Mouse (Mus musculus) forebrain, embryonic 10.5 days (tissue): Measurements from ENCODE around the gene Ifitm10. TPM values are rescaled to one million over a fixed set of nuclear protein-coding genes. Genes with fewer than 3 reads are reported as not detected.
"Not testable (repeated sequence)": the region's sequence is repeated elsewhere in the genome, so short reads cannot be mapped to it uniquely, and the experiment has no call there.

Experiments used
- DNase-seq: peaks from one replicate; pipeline ENCODE4 v3.0.0-alpha.2; 2017; ENCODE audit warnings: low spot score; ENCODE audit errors: extremely low spot score
- H3K27ac ChIP-seq: fragments of 300-500 bp; sonication (generic); 2 replicates; pipeline ENCODE4 v1.5.1; 2016; ENCODE audit warnings: mild to moderate bottlenecking
- H3K27me3 ChIP-seq: fragments of 300-500 bp; sonication (generic); 2 replicates; pipeline ENCODE4 v1.6.1; 2016; ENCODE audit warnings: mild to moderate bottlenecking; ENCODE audit not compliant: poor library complexity, severe bottlenecking
- H3K36me3 ChIP-seq: fragments of 300-500 bp; sonication (generic); replicated peaks from 2 replicates; pipeline ENCODE4 v1.6.1; 2016; ENCODE audit warnings: mild to moderate bottlenecking, moderate library complexity
- H3K4me1 ChIP-seq: fragments of 300-500 bp; sonication (generic); 2 replicates; pipeline ENCODE4 v1.6.1; 2016
- H3K4me3 ChIP-seq: fragments of 300-500 bp; sonication (generic); 2 replicates; pipeline ENCODE4 v1.5.1; 2016; ENCODE audit warnings: mild to moderate bottlenecking, moderate library complexity
- H3K9me3 ChIP-seq: fragments of 300-500 bp; sonication (generic); 2 replicates; pipeline ENCODE4 v1.6.1; 2016; ENCODE audit warnings: mild to moderate bottlenecking, moderate library complexity
- WGBS: fragments of 180-500 bp; shearing (Covaris S2); methylation state at CpG from one replicate; pipeline ENCODE4 v1.1.7; 2016; 5-methylcytosine and 5-hydroxymethylcytosine counted together
- polyA plus RNA-seq: library from polyadenylated mRNA; unstranded; fragments of >200 nt; fragmentation: Nextera tagmentation; extraction: Ambion mirVana; gene quantifications from 2 replicates; pipeline ENCODE4 v1.2.1, GENCODE M21; 2016

Ifitm10 gene
- polyA plus RNA-seq, 1 experiment from 2014 or later = 0.51 TPM

DNA sequence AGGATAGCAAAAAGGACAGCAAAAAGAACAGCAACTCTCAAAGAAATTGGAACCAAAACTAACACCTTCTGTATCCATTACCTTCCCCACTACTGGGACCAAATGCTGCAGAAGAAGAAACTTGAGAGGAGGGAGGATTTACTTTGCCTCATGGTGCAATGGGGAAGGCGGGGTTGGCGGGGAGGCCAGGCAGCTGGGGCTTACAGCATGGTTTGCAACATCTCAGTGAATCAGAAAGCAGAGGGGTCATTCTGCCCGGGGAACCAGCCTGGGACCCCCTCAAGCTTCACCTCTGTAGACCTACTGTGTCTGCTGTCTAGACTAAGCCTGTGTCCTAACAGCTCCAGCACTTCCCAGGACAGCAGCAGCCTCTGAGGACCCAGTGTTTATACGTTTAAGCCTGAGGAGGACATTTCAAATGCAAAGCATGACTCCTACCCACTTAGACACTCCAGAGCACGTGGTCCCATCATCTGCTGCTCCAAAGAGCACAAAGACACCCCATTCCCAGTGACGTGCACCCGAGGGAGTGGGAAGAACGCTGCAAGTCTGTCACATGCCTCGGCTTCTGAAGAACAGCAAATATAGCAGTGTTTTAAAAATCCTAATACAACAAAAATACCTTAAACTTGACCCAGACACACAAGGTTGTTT lies 24.1 kb downstream of the Ifitm10 start:
- 41% methylated on average over 9 of the region's 9 CpGs for WGBS
- DNase-seq = no peak
- H3K36me3 ChIP-seq = no peaks in the 10 kb centered on the region

GRCm38 (mm10) chr7:142347542-142347941 lies 26.0 kb downstream of the Ifitm10 start:
- no peak overlapping the region for H3K4me3 ChIP-seq
- 78% methylated on average over 4 of the region's 4 CpGs for WGBS
- H3K4me1 ChIP-seq = peaks cover 4% of the 10 kb centered on the region
- no peaks in the 10 kb centered on the region for H3K36me3 ChIP-seq
- DNase-seq = no peak
- H3K9me3 ChIP-seq = no peaks in the 10 kb centered on the region
- H3K27me3 ChIP-seq = no peaks in the 10 kb centered on the region
- no peak overlapping the region for H3K27ac ChIP-seq

More for the DNA sequence above, 24.1 kb downstream of the Ifitm10 start:
- H3K27me3 ChIP-seq = no peaks in the 10 kb centered on the region
- no peak overlapping the region for H3K4me3 ChIP-seq
- H3K9me3 ChIP-seq = no peaks in the 10 kb centered on the region
- peaks cover 4% of the 10 kb centered on the region for H3K4me1 ChIP-seq
- H3K27ac ChIP-seq = peak overlapping the region; percentile 54; the same call in 1 of the 2 replicates

DNA sequence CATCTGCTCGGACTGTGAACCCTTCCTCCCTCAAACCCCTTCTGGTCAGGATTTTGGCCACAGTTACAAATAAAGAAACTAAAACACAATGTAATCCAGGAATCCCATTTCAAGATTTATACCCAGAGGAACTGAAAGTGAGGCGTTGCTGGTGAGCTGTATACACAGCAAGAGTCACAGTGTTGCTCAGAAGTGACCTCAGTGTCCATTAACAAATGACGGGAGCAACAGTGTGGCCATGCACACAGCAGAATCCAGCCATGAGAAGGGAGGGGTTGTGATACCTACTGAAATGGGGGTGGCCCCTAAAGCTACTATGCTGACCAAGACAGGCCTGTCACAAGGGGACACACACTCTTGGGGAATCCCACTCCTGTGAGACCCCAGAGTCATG lies 31.3 kb downstream of the Ifitm10 start:
- H3K9me3 ChIP-seq = no peaks in the 10 kb centered on the region
- H3K27ac ChIP-seq = no peak overlapping the region
- no peak overlapping the region for H3K4me3 ChIP-seq
- H3K36me3 ChIP-seq = no peaks in the 10 kb centered on the region
- WGBS = 91% methylated on average over 3 of the region's 3 CpGs
- H3K27me3 ChIP-seq = no peaks in the 10 kb centered on the region
- H3K4me1 ChIP-seq = 0 out of 2 replicates have a peak, but pooled peaks cover 7% of the 10 kb centered on the region
- no peak for DNase-seq

DNA sequence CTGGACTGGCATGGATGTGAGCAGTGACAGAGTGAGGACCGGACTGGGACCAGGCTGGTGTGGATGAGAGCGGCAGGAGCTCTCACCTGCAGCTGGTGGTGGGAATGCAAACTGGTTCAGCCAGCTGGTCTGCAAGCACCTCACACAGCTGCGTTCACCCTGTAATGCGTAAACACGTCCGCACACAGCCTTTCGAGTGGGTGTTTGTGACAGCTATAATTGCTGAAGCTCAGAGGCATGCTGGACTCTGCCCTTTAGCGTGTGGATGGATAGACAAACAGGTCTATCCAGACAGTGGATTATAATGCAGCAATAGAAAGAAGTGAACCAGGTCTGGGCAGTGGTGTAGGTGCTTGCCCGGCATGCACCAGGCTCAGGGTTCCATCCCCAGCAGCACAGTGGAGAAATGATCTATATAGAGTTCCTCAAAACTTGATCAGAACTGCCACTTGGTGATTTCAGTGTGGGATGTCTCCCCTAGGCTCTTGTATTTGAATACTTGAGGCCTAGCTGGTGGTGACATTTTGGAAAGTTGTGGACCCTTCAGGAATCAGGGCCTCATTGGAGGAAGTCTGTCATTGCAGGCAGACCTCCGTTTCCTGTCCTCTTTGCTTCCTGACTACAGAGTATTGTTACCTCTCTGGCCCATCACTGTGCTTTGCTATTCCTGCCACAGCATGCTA lies 31.8 kb downstream of the Ifitm10 start:
- H3K36me3 ChIP-seq = no peaks in the 10 kb centered on the region
- no peaks in the 10 kb centered on the region for H3K9me3 ChIP-seq
- no peaks in the 10 kb centered on the region for H3K27me3 ChIP-seq
- H3K4me3 ChIP-seq = no peak overlapping the region
- H3K27ac ChIP-seq = no peak overlapping the region
- DNase-seq = no peak
- WGBS = 82% methylated on average over 10 of the region's 10 CpGs
- 0 out of 2 replicates have a peak, but pooled peaks cover 7% of the 10 kb centered on the region for H3K4me1 ChIP-seq

DNA sequence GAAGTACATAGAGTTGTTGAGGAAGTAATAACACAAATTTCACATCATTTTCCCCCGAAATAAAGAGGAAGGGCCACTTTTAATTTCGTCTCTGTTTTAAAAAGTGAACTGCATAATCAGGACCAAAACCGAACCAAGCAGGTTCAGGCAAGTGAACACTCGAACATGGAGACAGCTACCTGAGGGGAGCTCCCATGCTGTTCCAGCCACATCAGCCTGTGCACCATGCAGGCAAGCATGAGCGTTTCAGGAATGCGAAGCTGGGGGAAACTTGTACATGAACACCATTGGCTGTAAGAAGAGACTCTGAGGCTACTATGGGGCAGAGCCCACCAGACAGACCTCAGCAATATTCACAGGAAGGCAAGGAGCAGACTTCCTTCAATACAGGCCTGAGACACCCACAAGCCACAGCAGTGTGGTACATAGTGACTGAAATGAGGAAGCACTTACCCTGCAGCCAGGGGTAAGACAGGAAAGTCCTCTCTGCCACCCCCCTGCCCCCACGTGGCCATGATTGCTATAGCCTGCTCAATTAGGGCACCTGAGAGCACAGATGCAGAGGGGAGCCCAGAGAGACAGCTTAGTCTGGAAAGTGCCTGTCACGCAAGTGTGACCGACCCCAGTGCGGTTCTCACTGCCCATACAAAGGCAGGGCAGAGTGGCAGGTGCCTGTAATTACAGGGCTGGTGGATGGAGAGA lies 33.1 kb downstream of the Ifitm10 start:
- WGBS = 64% methylated on average over 10 of the region's 10 CpGs
- 0 out of 2 replicates have a peak, but pooled peaks cover 7% of the 10 kb centered on the region for H3K4me1 ChIP-seq
- no peak overlapping the region for H3K27ac ChIP-seq
- no peak for DNase-seq
- H3K9me3 ChIP-seq = no peaks in the 10 kb centered on the region
- H3K36me3 ChIP-seq = no peaks in the 10 kb centered on the region
- H3K4me3 ChIP-seq = no peak overlapping the region
- no peaks in the 10 kb centered on the region for H3K27me3 ChIP-seq

DNA sequence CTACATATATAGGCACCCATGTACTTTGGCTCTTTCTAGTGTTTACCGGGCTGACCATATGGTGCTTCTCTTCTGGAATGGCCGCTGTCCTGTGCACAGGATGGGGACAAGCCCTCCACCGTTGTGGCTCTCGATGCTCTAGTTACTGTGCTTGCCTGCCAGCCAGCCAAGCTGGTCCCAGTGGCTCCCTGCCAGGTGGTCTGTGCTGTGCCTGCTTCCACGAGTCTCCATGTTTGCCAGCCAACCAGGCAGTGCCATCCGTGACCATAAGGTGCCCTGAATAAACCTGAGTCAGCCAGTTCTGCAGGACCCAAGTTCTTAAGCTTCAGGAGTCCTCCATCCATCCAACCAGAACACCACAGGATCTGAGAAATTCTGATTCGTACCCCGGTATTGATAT lies 38.4 kb downstream of the Ifitm10 start:
- WGBS = 86% methylated on average over 8 of the region's 8 CpGs
- no peak overlapping the region for H3K4me3 ChIP-seq
- H3K4me1 ChIP-seq = 0 out of 2 replicates have a peak, but pooled peaks cover 5% of the 10 kb centered on the region
- H3K9me3 ChIP-seq = no peaks in the 10 kb centered on the region
- no peaks in the 10 kb centered on the region for H3K36me3 ChIP-seq
- no peak for DNase-seq
- H3K27ac ChIP-seq = 0 out of 2 replicates have a peak overlapping the region, but pooled peaks have one; percentile 44
- 0 out of 2 replicates have a peak, but pooled peaks cover 15% of the 10 kb centered on the region for H3K27me3 ChIP-seq

- no peaks in the 10 kb centered on the region for H3K36me3 ChIP-seq
- H3K27me3 ChIP-seq = 0 out of 2 replicates have a peak, but pooled peaks cover 15% of the 10 kb centered on the region
- 0 out of 2 replicates have a peak, but pooled peaks cover 5% of the 10 kb centered on the region for H3K4me1 ChIP-seq
- WGBS = 6% methylated on average over 3 of the region's 3 CpGs
- no peak overlapping the region for H3K4me3 ChIP-seq
- H3K9me3 ChIP-seq = no peaks in the 10 kb centered on the region
- H3K27ac ChIP-seq = peak overlapping the region; percentile 44; the same call in 1 of the 2 replicates
- peak; percentile 91 for DNase-seq
Observed at GRCm38 (mm10) chr7:142334246-142334645, 39.3 kb downstream of the Ifitm10 start.

- 72% methylated on average over 5 of the region's 9 CpGs for WGBS
- H3K27me3 ChIP-seq = 0 out of 2 replicates have a peak, but pooled peaks cover 15% of the 10 kb centered on the region
- H3K4me3 ChIP-seq, DNase-seq, H3K9me3 ChIP-seq, H3K36me3 ChIP-seq: not testable (repeated sequence)
- peaks cover 11% of the 10 kb centered on the region; the same call in 1 of the 2 replicates for H3K4me1 ChIP-seq
- peak overlapping the region; percentile 44; the same call in 1 of the 2 replicates for H3K27ac ChIP-seq
Observed at GRCm38 (mm10) chr7:142332741-142333140, 40.8 kb downstream of the Ifitm10 start.

- DNase-seq = no peak
- no peaks in the 10 kb centered on the region for H3K36me3 ChIP-seq
- 84% methylated on average over 4 of the region's 4 CpGs for WGBS
- 0 out of 2 replicates have a peak, but pooled peaks cover 15% of the 10 kb centered on the region for H3K27me3 ChIP-seq
- H3K9me3 ChIP-seq = no peaks in the 10 kb centered on the region
- peaks cover 11% of the 10 kb centered on the region; the same call in 1 of the 2 replicates for H3K4me1 ChIP-seq
- no peak overlapping the region for H3K27ac ChIP-seq
- H3K4me3 ChIP-seq = no peak overlapping the region
Observed at GRCm38 (mm10) chr7:142331281-142331680, 42.3 kb downstream of the Ifitm10 start.

DNA sequence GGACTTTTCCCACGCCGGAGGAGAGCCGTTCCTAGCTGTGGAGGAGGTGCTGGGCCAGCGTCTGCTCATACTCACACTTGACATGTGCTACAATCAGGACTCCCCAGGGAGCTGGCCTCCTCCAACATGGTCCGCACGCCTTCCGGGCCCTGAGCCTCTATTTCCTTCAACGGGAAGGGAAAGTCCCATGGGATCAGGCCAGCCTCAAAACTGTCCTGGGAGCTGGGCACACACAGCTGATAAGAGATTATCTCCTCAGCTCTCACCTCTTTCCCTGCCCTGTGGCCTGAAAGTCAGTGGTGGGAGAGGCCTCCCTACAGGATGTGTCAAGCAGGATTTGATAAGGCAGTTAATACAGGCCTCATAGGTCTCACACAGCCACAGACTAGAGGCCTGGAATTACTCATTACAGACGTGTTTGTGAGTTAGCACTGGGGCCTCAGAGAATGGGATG lies 43.3 kb downstream of the Ifitm10 start:
- Histone ChIP-seq H3K9me3 (no peaks in the 10 kb centered on the region), H3K36me3 (no peaks in the 10 kb centered on the region), H3K27me3 (0 out of 2 replicates have a peak, but pooled peaks cover 15% of the 10 kb centered on the region), H3K4me1 (peaks cover 11% of the 10 kb centered on the region; the same call in 1 of the 2 replicates), H3K27ac (0 out of 2 replicates have a peak overlapping the region, but pooled peaks have one; percentile 33), H3K4me3 (no peak overlapping the region)
- DNase-seq = no peak
- 83% methylated on average over 9 of the region's 9 CpGs for WGBS

- no peak overlapping the region for H3K4me3 ChIP-seq
- no peak for DNase-seq
- H3K4me1 ChIP-seq = peaks cover 6% of the 10 kb centered on the region; the same call in 1 of the 2 replicates
- H3K27me3 ChIP-seq = 0 out of 2 replicates have a peak, but pooled peaks cover 4% of the 10 kb centered on the region
- no peak overlapping the region; the same call in 1 of the 2 replicates for H3K27ac ChIP-seq
- no peaks in the 10 kb centered on the region for H3K9me3 ChIP-seq
- WGBS = 72% methylated on average over 3 of the region's 3 CpGs
- H3K36me3 ChIP-seq = no peaks in the 10 kb centered on the region
Observed at GRCm38 (mm10) chr7:142328507-142328906, 45.0 kb downstream of the Ifitm10 start.

- Histone ChIP-seq H3K4me1 (peaks cover 9% of the 10 kb centered on the region), H3K27ac (no peak overlapping the region), H3K27me3 (no peaks in the 10 kb centered on the region), H3K36me3 (no peaks in the 10 kb centered on the region), H3K9me3 (no peaks in the 10 kb centered on the region), H3K4me3 (no peak overlapping the region)
- WGBS = 82% methylated on average over 9 of the region's 9 CpGs
- no peak for DNase-seq
Observed at GRCm38 (mm10) chr7:142326714-142327445, 46.7 kb downstream of the Ifitm10 start.
